Mouse (Mus musculus): ENCODE data around the gene Bloc1s1. TPM values are rescaled to one million over a fixed set of nuclear protein-coding genes. Genes with fewer than 3 reads are reported as not detected.

Bloc1s1 gene
- total and polyA plus RNA-seq, 3 experiments: 45.1 to 70.6 TPM; not detected in 1

DNA sequence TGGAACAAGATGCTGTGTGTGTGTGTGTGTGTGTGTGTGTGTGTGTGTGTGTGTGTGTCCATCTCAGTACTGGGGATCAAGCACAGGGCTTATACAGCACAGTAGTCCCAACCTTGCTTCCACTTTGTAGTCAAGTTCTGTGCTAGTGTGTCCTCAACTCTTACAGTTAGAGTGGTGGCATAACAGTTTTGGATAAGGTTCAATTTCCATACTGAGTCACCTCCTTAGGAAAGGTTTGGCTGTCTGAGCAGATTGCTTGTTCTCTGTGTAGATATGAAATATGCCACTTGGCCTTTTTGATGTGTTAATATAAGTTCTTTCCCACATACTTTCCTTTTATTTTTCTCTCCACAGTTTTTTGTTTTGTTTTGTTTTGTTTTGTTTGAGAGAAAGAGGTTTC, 45.5 kb downstream of the Bloc1s1 start:
- Histone ChIP-seq H3K27me3 (ENCODE audit: control insufficient read depth in 1 of 2, insufficient read depth in 2 of 2, low read length in 2 of 2) (no peaks in the 10 kb centered on the region), H3K27ac (ENCODE audit: control insufficient read depth, low read depth, low read length) (no peak overlapping the region), H3K9ac (ENCODE audit: control insufficient read depth, low read depth, low read length, poor library complexity, severe bottlenecking) (no peak overlapping the region), H3K36me3 (ENCODE audit: control insufficient read depth in 1 of 2, insufficient read depth in 2 of 2, low read length in 2 of 2) (peaks cover 0 to 20% of the 10 kb centered on the region in 2 experiments; a peak in 3 of 4 replicates), H3K4me1 (ENCODE audit: control insufficient read depth in 1 of 2, insufficient read depth in 2 of 2, low read length in 2 of 2) (no peaks in the 10 kb centered on the region), H3K9me3 (replicated peaks; ENCODE audit: insufficient read depth, low read length) (no peaks in the 10 kb centered on the region), H3K79me2 (ENCODE audit: control insufficient read depth, insufficient read depth, low read length, poor library complexity) (no peaks in the 10 kb centered on the region), H3K4me3 (ENCODE audit: control insufficient read depth in 1 of 2, insufficient read depth in 1 of 2, low read depth in 2 of 2, low read length in 2 of 2) (no peak overlapping the region)
- no peak for DNase-seq (ENCODE audit: low read depth, low spot score)
- no peak for TF ChIP-seq POLR2A (IDR thresholded peaks at IDR 0.05; ENCODE audit: control insufficient read depth in 1 of 2, insufficient read depth in 1 of 2, low read depth in 1 of 2, low read length in 2 of 2, poor library complexity in 1 of 2)
- no peak for TF ChIP-seq ZNF384 (IDR thresholded peaks at IDR 0.05; ENCODE audit: low read depth, low read length)
- no peak for TF ChIP-seq TAL1 (IDR thresholded peaks at IDR 0.05; ENCODE audit: low read length)
- no peak for TF ChIP-seq MXI1 (IDR thresholded peaks at IDR 0.05; ENCODE audit: low read depth, low read length)
- no peak for TF ChIP-seq CHD1 (IDR thresholded peaks at IDR 0.05; ENCODE audit: low read depth, low read length)
- no peak for TF ChIP-seq USF2 (IDR thresholded peaks at IDR 0.05; ENCODE audit: borderline replicate concordance in 1 of 2, insufficient read depth in 1 of 2, low read depth in 1 of 2, low read length in 2 of 2)
- TF ChIP-seq UBTF (IDR thresholded peaks at IDR 0.05; ENCODE audit: borderline replicate concordance, insufficient read depth, low read depth, low read length): no peak
- TF ChIP-seq MAFK (IDR thresholded peaks at IDR 0.05; ENCODE audit: borderline replicate concordance, low read depth, low read length): no peak
- no peak for TF ChIP-seq RAD21 (IDR thresholded peaks at IDR 0.05; ENCODE audit: low read depth, low read length)
- no peak for TF ChIP-seq MEF2A (IDR thresholded peaks at IDR 0.05; ENCODE audit: extremely low read depth, insufficient replicate concordance, low read depth, low read length, poor library complexity, severe bottlenecking)
- no peak for TF ChIP-seq MYB (IDR thresholded peaks at IDR 0.05; ENCODE audit: low read depth, low read length)

DNA sequence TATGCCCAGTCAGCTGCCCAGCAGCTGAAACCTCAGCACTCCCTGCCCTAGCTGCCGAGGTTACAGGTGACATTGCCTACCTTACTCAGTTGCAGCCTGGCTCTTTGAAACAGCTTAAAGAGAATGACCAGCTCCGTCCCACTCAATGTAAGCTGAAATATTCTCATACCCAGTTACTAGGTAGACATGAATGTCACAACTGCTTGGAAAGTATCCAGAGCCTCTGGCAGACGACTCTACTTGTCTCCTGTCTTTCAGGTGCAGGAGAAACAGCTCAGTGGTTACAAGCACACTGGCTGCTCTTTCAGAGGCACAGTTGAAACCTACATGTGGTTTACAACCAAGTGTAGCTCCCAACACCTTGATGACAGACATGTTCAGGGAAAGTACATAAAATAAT, 53.5 kb downstream of the Bloc1s1 start:
- Histone ChIP-seq H3K9me3 (replicated peaks; ENCODE audit: insufficient read depth, low read length) (no peaks in the 10 kb centered on the region), H3K36me3 (ENCODE audit: control insufficient read depth in 1 of 2, insufficient read depth in 2 of 2, low read length in 2 of 2) (peaks cover 0 to 31% of the 10 kb centered on the region in 2 experiments; a peak in 2 of 4 replicates), H3K4me3 (ENCODE audit: control insufficient read depth in 1 of 2, insufficient read depth in 1 of 2, low read depth in 2 of 2, low read length in 2 of 2) (no peak overlapping the region), H3K9ac (ENCODE audit: control insufficient read depth, low read depth, low read length, poor library complexity, severe bottlenecking) (no peak overlapping the region), H3K27ac (ENCODE audit: control insufficient read depth, low read depth, low read length) (no peak overlapping the region), H3K4me1 (ENCODE audit: control insufficient read depth in 1 of 2, insufficient read depth in 2 of 2, low read length in 2 of 2) (no peaks in the 10 kb centered on the region), H3K79me2 (ENCODE audit: control insufficient read depth, insufficient read depth, low read length, poor library complexity) (no peaks in the 10 kb centered on the region), H3K27me3 (ENCODE audit: control insufficient read depth in 1 of 2, insufficient read depth in 2 of 2, low read length in 2 of 2) (no peaks in the 10 kb centered on the region)
- DNase-seq (ENCODE audit: low read depth, low spot score): no peak
- no peak for TF ChIP-seq RCOR1 (IDR thresholded peaks at IDR 0.05; ENCODE audit: low read depth, low read length)
- no peak for TF ChIP-seq ZKSCAN1 (IDR thresholded peaks at IDR 0.05; ENCODE audit: low read depth, low read length)
- no peak for TF ChIP-seq ZC3H11A (IDR thresholded peaks at IDR 0.05; ENCODE audit: low read depth, low read length)
- TF ChIP-seq POLR2A (IDR thresholded peaks at IDR 0.05; ENCODE audit: control insufficient read depth in 1 of 2, insufficient read depth in 1 of 2, low read depth in 1 of 2, low read length in 2 of 2, poor library complexity in 1 of 2): no peak
- TF ChIP-seq ETS1 (IDR thresholded peaks at IDR 0.05; ENCODE audit: low read depth, low read length): no peak
- TF ChIP-seq TCF12 (IDR thresholded peaks at IDR 0.05; ENCODE audit: low read depth, low read length): no peak
- TF ChIP-seq JUND (IDR thresholded peaks at IDR 0.05; ENCODE audit: low read depth, low read length): no peak
- TF ChIP-seq TBP (IDR thresholded peaks at IDR 0.05; ENCODE audit: low read depth, low read length): no peak
- no peak for TF ChIP-seq UBTF (IDR thresholded peaks at IDR 0.05; ENCODE audit: borderline replicate concordance, insufficient read depth, low read depth, low read length)
- TF ChIP-seq CTCF (IDR thresholded peaks at IDR 0.05 in 2 of 3, conservative IDR thresholded peaks at IDR 0.05 in 1 of 3; ENCODE audit: control insufficient read depth in 1 of 3, insufficient read depth in 1 of 3, low read depth in 2 of 3, low read length in 3 of 3, poor library complexity in 1 of 3, severe bottlenecking in 1 of 3): no peak
- no peak for TF ChIP-seq MAZ (IDR thresholded peaks at IDR 0.05; ENCODE audit: low read depth, low read length)
- TF ChIP-seq GABPA (IDR thresholded peaks at IDR 0.05; ENCODE audit: low read depth, low read length): no peak
- no peak for TF ChIP-seq MXI1 (IDR thresholded peaks at IDR 0.05; ENCODE audit: low read depth, low read length)
- no peak for TF ChIP-seq EP300 (IDR thresholded peaks at IDR 0.05; ENCODE audit: low read depth in 1 of 2, low read length in 2 of 2)
- TF ChIP-seq USF1 (IDR thresholded peaks at IDR 0.05; ENCODE audit: low read depth, low read length): no peak
- no peak for TF ChIP-seq MYC (IDR thresholded peaks at IDR 0.05; ENCODE audit: low read depth, low read length)
- no peak for TF ChIP-seq CHD1 (IDR thresholded peaks at IDR 0.05; ENCODE audit: low read depth, low read length)
